Mouse (Mus musculus) lung, postnatal 0 days (tissue): ENCODE results near the gene Rab5if.

Source experiments
- CTCF ChIP-seq: IDR thresholded peaks from 2 replicates; pipeline ENCODE4 v1.5.1; 2016; ENCODE audit warnings: antibody characterized with exemption, mild to moderate bottlenecking
- EP300 ChIP-seq: IDR thresholded peaks from 2 replicates; pipeline ENCODE4 v1.6.1; 2016; ENCODE audit warnings: antibody characterized with exemption, mild to moderate bottlenecking, control low read depth

GRCm38 (mm10) chr2:156863487-156864160, 696 bp downstream of the Rab5if start:
- TF ChIP-seq CTCF (no peak), EP300 (peak; percentile 72)
